Mouse (Mus musculus) spleen, adult 2 months (tissue): ENCODE data around the gene Slc36a3.

Experiments used
- CTCF ChIP-seq: fragments of 200-500 bp; IDR thresholded peaks from 2 replicates; pipeline ENCODE4 v1.5.1; 2011; ENCODE audit warnings: mild to moderate bottlenecking, inconsistent platforms; ENCODE audit not compliant: insufficient read depth, insufficient read length, insufficient replicate concordance; ENCODE audit errors: extremely low read depth
- POLR2A ChIP-seq: fragments of 200-500 bp; IDR thresholded peaks from 2 replicates; pipeline ENCODE4 v1.6.1; 2011; ENCODE audit warnings: low read depth, low read length, inconsistent platforms

GRCm38 (mm10) chr11:55133204-55133603, 18.3 kb downstream of the Slc36a3 start:
- TF ChIP-seq CTCF (no peak), POLR2A (no peak)
